In the genomic region with DNA sequence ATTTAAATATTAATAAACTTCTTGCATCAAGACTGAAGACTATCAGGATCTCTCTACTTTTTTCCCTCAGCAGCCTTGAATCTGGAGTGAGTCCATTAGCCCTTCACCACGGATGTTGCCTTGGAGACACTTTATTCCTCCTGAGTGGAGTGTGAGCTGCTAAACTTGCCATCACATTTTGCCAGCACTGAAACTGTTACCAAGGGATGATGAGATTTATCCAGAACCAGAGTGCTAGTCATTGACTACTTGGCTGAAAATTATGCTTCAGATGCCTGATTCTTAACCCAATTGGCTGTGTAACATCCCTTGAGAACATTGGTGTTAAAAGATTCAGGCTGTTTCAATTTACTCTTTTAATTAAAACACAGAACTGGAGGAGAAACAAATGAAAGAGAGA, we compare ENCODE assay signal across 17 mouse cellular contexts.
"Had no signal": no experiment of that assay in that cellular context is flagged by ENCODE, and none has a peak within 500 bp of the region (broad histone marks: within the 10 kb centered on the region; RNA-seq: fewer than 3 reads in every experiment).

No protein-coding gene starts in this region.

- H3K27me3 ChIP-seq: liver, embryonic 15.5 days; neural tube, embryonic 12.5 days had no signal

- H3K36me3 ChIP-seq: limb, embryonic 10.5 days; liver, embryonic 15.5 days; neural tube, embryonic 12.5 days had no signal

- DNase-seq: kidney, adult 18-20 months; kidney, postnatal 10 days; kidney, postnatal 4 days; lung, adult 2 months; lung, postnatal 36 days; midbrain, embryonic 14.5 days; right cerebral cortex, adult 18-20 months; right cerebral cortex, postnatal 4 days; spleen, adult 18-20 months; thymus, adult 18-20 months; thymus, postnatal 14 days had no signal

- H3K27ac ChIP-seq: layer of hippocampus, adult 2 months; limb, embryonic 10.5 days; liver, embryonic 15.5 days; neural tube, embryonic 12.5 days had no signal

- ATAC-seq: lung, postnatal 0 days had no signal

- H3K9me3 ChIP-seq: limb, embryonic 10.5 days; liver, embryonic 15.5 days; neural tube, embryonic 12.5 days had no signal

- H3K4me1 ChIP-seq: limb, embryonic 10.5 days; liver, embryonic 15.5 days; neural tube, embryonic 12.5 days had no signal

- H3K4me3 ChIP-seq: layer of hippocampus, adult 2 months; limb, embryonic 10.5 days; liver, embryonic 15.5 days; neural tube, embryonic 12.5 days had no signal

- H3K9ac ChIP-seq: liver, embryonic 15.5 days; neural tube, embryonic 12.5 days had no signal

- H3K4me2 ChIP-seq: liver, embryonic 11.5 days; liver, embryonic 15.5 days; neural tube, embryonic 12.5 days had no signal
